Mouse (Mus musculus): ENCODE data around the gene Gm3402. TPM values are rescaled to one million over a fixed set of nuclear protein-coding genes. Genes with fewer than 3 reads are reported as not detected.
"Not testable (repeated sequence)": the region's sequence is repeated elsewhere in the genome, so short reads cannot be mapped to it uniquely, and the experiment has no call there.

The Gm3402 gene
- not detected in 2 replicates for polyA plus RNA-seq (2015; fragmentation: Nextera tagmentation; extraction: Ambion mirVana)

DNA sequence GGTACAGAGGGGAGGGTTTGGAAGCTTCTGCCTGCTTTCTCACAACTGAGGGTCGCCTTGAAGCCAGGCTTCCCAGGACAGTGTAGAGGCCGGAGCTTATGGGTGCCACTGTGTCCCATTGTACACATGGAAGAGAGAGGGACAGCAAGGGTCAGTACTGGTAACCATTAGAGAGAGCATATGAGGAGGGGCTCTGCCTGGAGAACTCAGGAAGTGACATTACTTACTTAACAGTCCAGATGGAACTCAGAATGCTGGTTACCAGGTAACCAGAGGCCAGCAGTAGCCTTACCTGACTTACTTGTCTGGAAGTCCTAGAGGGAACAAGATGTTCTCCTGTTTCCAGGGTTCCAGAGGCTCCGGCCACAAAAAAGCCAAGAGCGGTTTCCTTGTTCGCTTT, at the start of gene Gm3402:
TSS of gene Gm3402 (plus strand) at position 301 of the 400 bp plus-strand sequence.
- not testable (repeated sequence) for H3K9me3 ChIP-seq; H3K9ac ChIP-seq (replicated peaks); H3K4me1 ChIP-seq; H3K36me3 ChIP-seq; H3K4me3 ChIP-seq; H3K27me3 ChIP-seq; H3K27ac ChIP-seq (replicated peaks); ATAC-seq (replicated peaks); H3K4me2 ChIP-seq (replicated peaks)
- 93% methylated on average over 2 of the region's 5 CpGs for WGBS

- Histone ChIP-seq H3K4me1 (no peaks in the 10 kb centered on the region), H3K4me3 (no peak overlapping the region), H3K9ac (replicated peaks) (no peak overlapping the region), H3K27me3 (no peaks in the 10 kb centered on the region), H3K27ac (replicated peaks) (no peak overlapping the region), H3K9me3 (no peaks in the 10 kb centered on the region), H3K36me3 (no peaks in the 10 kb centered on the region), H3K4me2 (replicated peaks) (no peak overlapping the region)
- no peak for ATAC-seq (replicated peaks)
- WGBS: 94% methylated on average over 19 of the region's 19 CpGs
Observed at GRCm38 (mm10) chr5:146466663-146467062, 47.3 kb upstream of the Gm3402 start.

DNA sequence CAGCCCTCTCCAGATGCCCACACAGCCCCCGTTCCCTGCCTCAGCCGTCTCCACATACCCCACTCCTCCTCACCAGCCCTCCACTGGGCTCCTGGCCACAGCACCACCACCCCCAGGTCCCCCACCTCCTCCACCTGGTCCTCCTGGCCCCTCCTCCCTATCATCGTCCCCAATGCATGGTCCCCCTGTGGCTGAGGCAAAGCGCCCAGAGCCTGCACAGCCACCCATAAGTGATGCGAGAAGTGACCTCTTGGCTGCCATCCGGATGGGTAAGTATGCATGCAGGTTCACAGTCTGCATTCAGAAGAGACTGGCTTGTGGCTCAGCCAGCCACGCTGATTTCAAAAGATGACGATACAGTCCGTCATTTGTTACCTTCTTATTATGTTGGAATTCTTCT, 45.6 kb upstream of the Gm3402 start:
- ATAC-seq (replicated peaks): no peak
- WGBS: 87% methylated on average over 9 of the region's 9 CpGs

GRCm38 (mm10) chr5:146470821-146471220, 43.1 kb upstream of the Gm3402 start:
- WGBS: 94% methylated on average over 9 of the region's 9 CpGs
- no peaks in the 10 kb centered on the region for H3K9me3 ChIP-seq
- no peak for ATAC-seq (replicated peaks)

More for the DNA sequence above, 45.6 kb upstream of the Gm3402 start:
- Histone ChIP-seq H3K4me1 (no peaks in the 10 kb centered on the region), H3K9me3 (no peaks in the 10 kb centered on the region), H3K27ac (replicated peaks) (no peak overlapping the region), H3K36me3 (no peaks in the 10 kb centered on the region), H3K4me3 (no peak overlapping the region), H3K4me2 (replicated peaks) (no peak overlapping the region), H3K9ac (replicated peaks) (no peak overlapping the region), H3K27me3 (no peaks in the 10 kb centered on the region)

DNA sequence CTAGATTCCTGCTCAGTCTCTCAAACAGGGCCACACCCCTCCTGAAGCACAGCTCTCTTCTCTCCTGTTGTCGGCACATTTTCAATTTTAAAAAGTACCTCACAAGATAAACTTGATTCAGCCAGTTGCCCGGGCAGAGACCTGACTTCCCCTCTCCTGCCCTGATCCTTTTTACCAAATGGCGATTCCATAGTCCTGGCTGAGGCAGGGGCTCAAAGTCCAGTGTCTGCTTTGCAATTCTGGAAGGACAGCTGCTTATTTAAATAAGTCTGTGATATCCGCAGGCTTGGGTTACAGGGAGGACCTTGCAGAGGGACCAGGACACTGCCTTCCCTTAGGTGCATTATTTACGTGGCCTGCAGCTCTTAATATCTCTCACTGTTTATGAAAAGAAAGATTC, 42.6 kb upstream of the Gm3402 start:
- 90% methylated on average over 5 of the region's 5 CpGs for WGBS
- no peak overlapping the region for H3K4me2 ChIP-seq (replicated peaks)

More at GRCm38 (mm10) chr5:146470821-146471220, 43.1 kb upstream of the Gm3402 start:
- Histone ChIP-seq H3K4me2 (replicated peaks) (no peak overlapping the region), H3K4me3 (no peak overlapping the region), H3K36me3 (no peaks in the 10 kb centered on the region), H3K9ac (replicated peaks) (no peak overlapping the region), H3K4me1 (no peaks in the 10 kb centered on the region), H3K27ac (replicated peaks) (no peak overlapping the region), H3K27me3 (no peaks in the 10 kb centered on the region)

GRCm38 (mm10) chr5:146471821-146472220, 42.1 kb upstream of the Gm3402 start:
- Histone ChIP-seq H3K27ac (replicated peaks) (no peak overlapping the region), H3K9ac (replicated peaks) (no peak overlapping the region), H3K4me2 (replicated peaks) (no peak overlapping the region), H3K27me3 (no peaks in the 10 kb centered on the region), H3K4me1 (no peaks in the 10 kb centered on the region), H3K36me3 (no peaks in the 10 kb centered on the region), H3K4me3 (no peak overlapping the region), H3K9me3 (no peaks in the 10 kb centered on the region)
- no peak for ATAC-seq (replicated peaks)
- WGBS: 92% methylated on average over 12 of the region's 12 CpGs

More for the DNA sequence above, 42.6 kb upstream of the Gm3402 start:
- ATAC-seq (replicated peaks): no peak
- H3K36me3 ChIP-seq: no peaks in the 10 kb centered on the region
- H3K27ac ChIP-seq (replicated peaks): no peak overlapping the region
- H3K4me3 ChIP-seq: no peak overlapping the region
- no peaks in the 10 kb centered on the region for H3K27me3 ChIP-seq
- no peaks in the 10 kb centered on the region for H3K9me3 ChIP-seq
- no peaks in the 10 kb centered on the region for H3K4me1 ChIP-seq
- H3K9ac ChIP-seq (replicated peaks): no peak overlapping the region

- not testable (repeated sequence) for H3K36me3 ChIP-seq; ATAC-seq (replicated peaks); H3K27ac ChIP-seq (replicated peaks); H3K4me2 ChIP-seq (replicated peaks); H3K9me3 ChIP-seq; H3K4me1 ChIP-seq; H3K9ac ChIP-seq (replicated peaks); H3K4me3 ChIP-seq; H3K27me3 ChIP-seq
- 14% methylated on average over 4 of the region's 4 CpGs for WGBS
Observed at GRCm38 (mm10) chr5:146479564-146479963, 34.4 kb upstream of the Gm3402 start.

GRCm38 (mm10) chr5:146481665-146482064, 32.3 kb upstream of the Gm3402 start, which contains the start of gene Gm6408:
Gm6408 (plus strand) TSS chr5:146481965.
- H3K27ac ChIP-seq (replicated peaks); H3K4me2 ChIP-seq (replicated peaks); H3K4me3 ChIP-seq; H3K4me1 ChIP-seq; H3K27me3 ChIP-seq; H3K9ac ChIP-seq (replicated peaks); ATAC-seq (replicated peaks); H3K9me3 ChIP-seq; H3K36me3 ChIP-seq: not testable (repeated sequence)
- 96% methylated on average over 3 of the region's 3 CpGs for WGBS

DNA sequence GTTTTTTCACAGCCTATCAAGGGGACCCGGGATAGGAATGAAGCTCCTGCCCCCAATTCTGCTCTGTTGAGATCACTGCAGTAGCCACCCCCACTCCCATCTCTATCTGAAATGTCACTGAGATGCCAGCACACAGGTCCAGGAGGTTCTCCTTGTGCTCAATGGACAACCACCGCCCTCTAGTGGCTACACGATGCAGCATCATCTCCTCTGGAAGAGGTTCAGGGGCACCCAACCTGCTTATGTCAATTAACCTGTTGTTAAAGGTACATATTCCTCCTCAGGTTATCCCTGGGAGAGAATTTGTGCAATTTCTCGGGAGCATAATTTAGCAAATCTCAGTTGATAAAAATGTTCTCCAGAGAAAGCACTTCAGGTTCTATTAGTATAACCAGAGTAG, 25.0 kb upstream of the Gm3402 start:
- not testable (repeated sequence) for H3K4me2 ChIP-seq (replicated peaks); H3K27ac ChIP-seq (replicated peaks); H3K4me3 ChIP-seq; H3K9me3 ChIP-seq; H3K36me3 ChIP-seq; ATAC-seq (replicated peaks); H3K4me1 ChIP-seq; H3K9ac ChIP-seq (replicated peaks); H3K27me3 ChIP-seq
- 14% methylated on average over 3 of the region's 4 CpGs for WGBS

DNA sequence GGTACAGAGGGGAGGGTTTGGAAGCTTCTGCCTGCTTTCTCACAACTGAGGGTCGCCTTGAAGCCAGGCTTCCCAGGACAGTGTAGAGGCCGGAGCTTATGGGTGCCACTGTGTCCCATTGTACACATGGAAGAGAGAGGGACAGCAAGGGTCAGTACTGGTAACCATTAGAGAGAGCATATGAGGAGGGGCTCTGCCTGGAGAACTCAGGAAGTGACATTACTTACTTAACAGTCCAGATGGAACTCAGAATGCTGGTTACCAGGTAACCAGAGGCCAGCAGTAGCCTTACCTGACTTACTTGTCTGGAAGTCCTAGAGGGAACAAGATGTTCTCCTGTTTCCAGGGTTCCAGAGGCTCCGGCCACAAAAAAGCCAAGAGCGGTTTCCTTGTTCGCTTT, 22.9 kb upstream of the Gm3402 start, which contains the start of gene Gm6370:
TSS of gene Gm6370 (plus strand) at position 301 of the 400 bp plus-strand sequence.
- not testable (repeated sequence) for H3K4me1 ChIP-seq; H3K9me3 ChIP-seq; H3K4me2 ChIP-seq (replicated peaks); H3K9ac ChIP-seq (replicated peaks); H3K27ac ChIP-seq (replicated peaks); H3K36me3 ChIP-seq; H3K27me3 ChIP-seq; H3K4me3 ChIP-seq; ATAC-seq (replicated peaks)
- no CpG with 5 or more reads among the region's 5 CpGs for WGBS

DNA sequence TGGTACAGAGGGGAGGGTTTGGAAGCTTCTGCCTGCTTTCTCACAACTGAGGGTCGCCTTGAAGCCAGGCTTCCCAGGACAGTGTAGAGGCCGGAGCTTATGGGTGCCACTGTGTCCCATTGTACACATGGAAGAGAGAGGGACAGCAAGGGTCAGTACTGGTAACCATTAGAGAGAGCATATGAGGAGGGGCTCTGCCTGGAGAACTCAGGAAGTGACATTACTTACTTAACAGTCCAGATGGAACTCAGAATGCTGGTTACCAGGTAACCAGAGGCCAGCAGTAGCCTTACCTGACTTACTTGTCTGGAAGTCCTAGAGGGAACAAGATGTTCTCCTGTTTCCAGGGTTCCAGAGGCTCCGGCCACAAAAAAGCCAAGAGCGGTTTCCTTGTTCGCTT, 11.8 kb upstream of the Gm3402 start, which contains the start of gene 4930449I24Rik:
TSS of gene 4930449I24Rik (plus strand) at position 301 of the 400 bp plus-strand sequence.
- H3K4me2 ChIP-seq (replicated peaks); H3K4me3 ChIP-seq; H3K9me3 ChIP-seq; ATAC-seq (replicated peaks); H3K4me1 ChIP-seq; H3K27ac ChIP-seq (replicated peaks); H3K27me3 ChIP-seq; H3K36me3 ChIP-seq; H3K9ac ChIP-seq (replicated peaks): not testable (repeated sequence)
- WGBS: no CpG with 5 or more reads among the region's 5 CpGs

DNA sequence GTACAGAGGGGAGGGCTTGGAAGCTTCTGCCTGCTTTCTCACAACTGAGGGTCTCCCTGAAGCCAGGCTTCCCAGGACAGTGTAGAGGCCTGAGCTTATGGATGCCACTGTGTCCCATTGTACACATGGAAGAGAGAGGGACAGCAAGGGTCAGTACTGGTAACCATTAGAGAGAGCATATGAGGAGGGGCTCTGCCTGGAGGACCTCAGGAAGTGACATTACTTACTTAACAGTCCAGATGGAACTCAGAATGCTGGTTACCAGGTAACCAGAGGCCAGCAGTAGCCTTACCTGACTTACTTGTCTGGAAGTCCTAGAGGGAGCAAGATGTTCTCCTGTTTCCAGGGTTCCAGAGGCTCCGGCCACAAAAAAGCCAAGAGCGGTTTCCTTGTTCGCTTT, 11.6 kb downstream of the Gm3402 start, which contains the start of gene Gm3404:
TSS of gene Gm3404 (plus strand) at position 301 of the 400 bp plus-strand sequence.
- H3K27me3 ChIP-seq; ATAC-seq (replicated peaks); H3K9me3 ChIP-seq; H3K9ac ChIP-seq (replicated peaks); H3K4me2 ChIP-seq (replicated peaks); H3K36me3 ChIP-seq; H3K4me1 ChIP-seq; H3K4me3 ChIP-seq; H3K27ac ChIP-seq (replicated peaks): not testable (repeated sequence)
- 95% methylated on average over 3 of the region's 3 CpGs for WGBS

- not testable (repeated sequence) for ATAC-seq (replicated peaks); H3K4me3 ChIP-seq; H3K4me1 ChIP-seq; H3K9ac ChIP-seq (replicated peaks); H3K27me3 ChIP-seq; H3K4me2 ChIP-seq (replicated peaks); H3K36me3 ChIP-seq; H3K9me3 ChIP-seq; H3K27ac ChIP-seq (replicated peaks)
- 100% methylated on average over 3 of the region's 3 CpGs for WGBS
Observed at GRCm38 (mm10) chr5:146537347-146537746, 23.4 kb downstream of the Gm3402 start, which contains the start of gene Gm3409. Gm3409 (plus strand) TSS chr5:146537647.

Measured in forebrain, embryonic 15.5 days (tissue).